Mouse (Mus musculus): ENCODE results near the gene Arhgap32.

DNA sequence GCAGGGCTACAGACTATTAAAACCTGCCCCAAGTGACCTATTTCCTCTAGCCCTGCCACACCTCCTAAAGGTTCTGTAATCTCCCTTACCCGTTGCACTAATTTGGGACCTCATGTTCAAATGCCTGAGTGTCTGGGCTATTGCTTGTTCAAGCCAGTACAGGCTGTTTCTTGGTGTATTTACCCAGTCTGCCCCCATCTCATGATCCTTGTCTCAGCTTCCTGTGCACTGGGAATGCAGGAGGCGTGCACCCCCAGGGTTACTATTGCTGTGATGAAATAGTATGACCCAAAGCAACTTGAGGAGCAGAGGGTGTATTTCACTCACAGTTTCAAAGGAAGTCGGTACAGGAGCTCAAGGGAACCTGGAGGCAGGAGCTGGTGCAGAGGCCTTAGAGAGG lies 26.9 kb downstream of the Arhgap32 start:
- no peak for TF ChIP-seq CTCF (IDR thresholded peaks at IDR 0.05; ENCODE audit: borderline replicate concordance, extremely low read depth, insufficient read depth, insufficient read length)
- TF ChIP-seq POLR2A (IDR thresholded peaks at IDR 0.05; ENCODE audit: borderline replicate concordance, extremely low read depth, insufficient read depth, insufficient read length, poor library complexity, severe bottlenecking): no peak
